In the genomic region with DNA sequence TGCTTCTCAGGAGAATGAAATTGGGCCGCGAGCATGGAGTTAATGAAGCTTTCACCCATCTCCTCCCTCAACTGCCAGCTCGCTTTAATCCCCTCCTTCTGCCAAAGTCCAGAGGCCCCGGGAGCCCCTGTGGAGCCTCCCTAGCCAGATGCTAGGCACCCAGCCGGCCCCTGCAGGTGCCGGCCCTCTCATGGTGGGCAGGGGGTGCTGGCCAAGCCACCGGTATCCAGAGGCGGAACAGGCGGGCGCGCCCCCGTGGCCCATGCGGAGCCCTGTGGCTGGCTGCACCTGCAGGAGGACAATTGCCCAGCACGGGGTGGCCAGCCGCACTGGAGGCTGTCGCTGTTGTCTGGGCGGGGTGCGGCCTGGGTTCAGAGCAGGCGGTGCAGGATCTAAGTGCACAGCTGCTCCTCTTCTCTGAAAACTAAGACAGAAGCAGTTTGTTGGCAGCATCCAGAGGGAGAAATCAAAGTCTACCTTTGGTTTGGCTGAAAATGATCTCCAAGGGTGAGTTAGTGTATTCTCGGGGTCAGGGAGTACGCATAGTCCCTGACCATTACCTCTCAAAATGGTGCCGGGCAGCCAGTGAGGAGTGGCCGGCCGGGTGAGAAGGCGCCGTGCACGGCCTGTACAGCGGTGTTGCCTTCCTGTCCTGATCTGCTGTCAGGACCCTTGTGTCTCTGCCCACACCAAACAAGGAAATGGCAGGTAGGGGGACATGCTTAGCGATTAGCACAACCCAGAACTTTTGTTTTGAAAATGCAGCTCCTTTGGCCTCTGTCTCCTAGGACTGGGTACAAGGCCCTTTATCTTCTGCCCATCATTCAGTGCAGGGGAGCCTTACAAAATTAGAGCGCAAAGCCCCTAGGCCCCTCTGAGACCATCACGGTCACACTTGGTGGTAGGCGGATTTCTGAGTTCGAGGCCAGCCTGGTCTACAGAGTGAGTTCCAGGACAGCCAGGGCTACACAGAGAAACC, we compare ENCODE assay signal across 8 mouse cellular contexts.
DNase-seq lines count a peak whose midpoint lies in the region; ATAC-seq and TF ChIP-seq lines count a peak whose summit lies in the region.

No protein-coding gene starts in this region.

- H3K27me3 ChIP-seq in forebrain, embryonic 15.5 days, result no peaks in the 10 kb centered on the region
- H3K27me3 ChIP-seq in neural tube, embryonic 15.5 days (replicated peaks), result no peaks in the 10 kb centered on the region

- WGBS in forebrain, embryonic 15.5 days, result 22% methylated on average over 33 of the region's 33 CpGs
- 20% methylated on average over 33 of the region's 33 CpGs for WGBS in neural tube, embryonic 15.5 days

- H3K36me3 ChIP-seq in forebrain, embryonic 15.5 days, result no peaks in the 10 kb centered on the region
- H3K36me3 ChIP-seq in neural tube, embryonic 15.5 days, result no peaks in the 10 kb centered on the region

- peak; percentile 9; the same call in 1 of the 2 replicates for ATAC-seq in forebrain, embryonic 15.5 days (replicated peaks)
- peak; percentile 33; the same call in 1 of the 2 replicates for ATAC-seq in neural tube, embryonic 15.5 days (ENCODE audit: low FRiP score)
- no peak for ATAC-seq in megakaryocyte progenitor cell, adult 5-6 weeks (replicated peaks; ENCODE audit: poor library complexity)

- H3K9ac ChIP-seq in forebrain, embryonic 15.5 days (replicated peaks), result peak overlapping the region; percentile 47
- H3K9ac ChIP-seq in neural tube, embryonic 15.5 days (replicated peaks), result no peak overlapping the region

- no peak for TF ChIP-seq CTCF in layer of hippocampus, adult 2 months (conservative IDR thresholded peaks at IDR 0.05)

- peaks cover 75% of the 10 kb centered on the region for H3K4me1 ChIP-seq in forebrain, embryonic 15.5 days
- H3K4me1 ChIP-seq in neural tube, embryonic 15.5 days, result peaks cover 53% of the 10 kb centered on the region

- H3K9me3 ChIP-seq in forebrain, embryonic 15.5 days, result no peaks in the 10 kb centered on the region
- no peaks in the 10 kb centered on the region for H3K9me3 ChIP-seq in neural tube, embryonic 15.5 days (replicated peaks)

- H3K4me3 ChIP-seq in layer of hippocampus, adult 2 months, result no peak overlapping the region; the same call in 1 of the 2 replicates
- H3K4me3 ChIP-seq in forebrain, embryonic 15.5 days, result peak overlapping the region; percentile 19; the same call in 1 of the 2 replicates
- H3K4me3 ChIP-seq in neural tube, embryonic 15.5 days (replicated peaks), result peak overlapping the region; percentile 17; the same call in 1 of the 2 replicates

- no peak for DNase-seq in layer of hippocampus, adult 2 months (ENCODE audit: low spot score in 2 of 2)
- no peak for DNase-seq in layer of hippocampus, postnatal 25 days (ENCODE audit: extremely low spot score in 1 of 2, low spot score in 1 of 2)
- DNase-seq in kidney, postnatal 4 days, result peak; percentile 54 to 76
- DNase-seq in adrenal gland, adult 8-10 months, result no peak
- no peak for DNase-seq in frontal cortex, postnatal 36 days (ENCODE audit: low spot score in 2 of 2)

- H3K4me2 ChIP-seq in forebrain, embryonic 15.5 days (replicated peaks), result peak overlapping the region; percentile 42
- peak overlapping the region; percentile 50 for H3K4me2 ChIP-seq in neural tube, embryonic 15.5 days

- peak overlapping the region; percentile 88 for H3K27ac ChIP-seq in layer of hippocampus, adult 2 months
- H3K27ac ChIP-seq in forebrain, embryonic 15.5 days (replicated peaks), result peak overlapping the region; percentile 99
- H3K27ac ChIP-seq in neural tube, embryonic 15.5 days (replicated peaks), result 0 out of 2 replicates have a peak overlapping the region, but pooled peaks have one; percentile 50

Comparison
In these comparisons a context has a peak if more than half of its experiments do, and no peak if none do; other contexts are left out.
1. DNase-seq: peak in kidney, postnatal 4 days (2 of 2); none in layer of hippocampus, adult 2 months (0 of 2), layer of hippocampus, postnatal 25 days (0 of 2), adrenal gland, adult 8-10 months (single experiment) and frontal cortex, postnatal 36 days (0 of 2).
2. Peak in every context shown above with its lines, with median percentiles within 50 percentile points of each other: H3K27ac ChIP-seq.